Mouse (Mus musculus) adrenal gland, postnatal 14 days (tissue): ENCODE measurements at regions not wholly inside any gene's neighbourhood (a gene's known extent, or its start where the extent isn't known, plus 50 kb on each side); places are given as distances from the start of the nearest gene placed in this dataset.

Source experiments
- DNase-seq: peaks from one replicate; pipeline ENCODE4 v3.0.0; 2021; ENCODE audit warnings: mixed read lengths

DNA sequence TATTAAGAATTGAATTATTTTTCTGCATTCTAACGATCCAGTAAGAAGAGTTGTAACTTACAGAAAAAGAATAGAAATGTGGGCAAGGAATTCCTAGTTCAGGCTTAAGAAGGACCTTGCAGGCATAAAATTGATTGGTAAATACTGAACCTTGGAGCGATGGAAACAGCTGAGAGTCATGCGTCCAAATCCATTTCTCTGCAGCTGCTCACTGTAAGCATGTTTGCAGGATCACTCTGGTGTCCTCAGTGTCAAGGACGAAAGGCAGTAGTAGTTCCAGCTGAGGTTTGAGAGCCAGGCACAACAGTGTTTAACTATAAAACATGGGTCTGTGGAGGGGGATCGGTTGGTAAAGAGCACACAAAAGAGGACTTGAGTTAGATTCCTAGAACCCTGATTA, 89.1 kb upstream of the Rgma start:
- DNase-seq: peak; percentile 12

DNA sequence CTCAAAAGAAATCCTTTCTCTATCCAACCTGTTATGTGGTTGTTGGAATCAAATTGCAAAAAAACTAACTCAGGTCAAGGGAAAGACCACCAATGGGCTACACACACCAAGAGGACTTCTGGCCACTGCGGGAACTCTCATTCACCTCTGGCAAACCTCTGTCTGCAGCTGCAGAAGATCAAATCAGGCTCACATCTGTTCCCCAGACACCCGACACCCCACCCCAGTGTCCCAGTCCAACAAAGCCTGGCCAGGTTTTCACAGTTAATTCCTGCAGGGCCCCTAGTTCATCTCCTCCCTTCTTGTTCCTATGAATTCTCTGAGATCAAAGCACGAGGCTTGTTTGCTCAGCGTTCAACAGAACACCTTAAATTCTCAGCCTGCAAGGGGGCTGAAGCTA, 82.0 kb upstream of the Rgma start:
- no peak for DNase-seq

DNA sequence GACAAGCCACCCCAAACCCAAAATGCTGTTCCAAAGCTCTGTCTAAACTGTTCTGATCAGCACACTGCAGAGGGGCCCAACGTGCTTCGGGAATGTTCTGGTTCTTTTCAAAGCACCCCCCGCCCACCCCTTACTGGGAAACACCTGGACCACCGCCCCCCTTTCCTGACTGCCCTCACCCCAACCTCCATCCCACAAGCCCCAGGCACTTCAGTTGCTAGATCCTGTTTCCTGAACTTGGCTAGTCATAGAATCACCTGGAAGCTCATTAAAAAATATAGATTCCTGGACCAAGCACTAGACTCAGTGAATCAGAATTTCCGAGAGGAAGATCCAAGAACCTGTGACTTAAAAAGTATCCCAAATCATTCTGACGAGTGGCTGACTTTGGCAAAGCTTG, 80.9 kb upstream of the Rgma start:
- no peak for DNase-seq

DNA sequence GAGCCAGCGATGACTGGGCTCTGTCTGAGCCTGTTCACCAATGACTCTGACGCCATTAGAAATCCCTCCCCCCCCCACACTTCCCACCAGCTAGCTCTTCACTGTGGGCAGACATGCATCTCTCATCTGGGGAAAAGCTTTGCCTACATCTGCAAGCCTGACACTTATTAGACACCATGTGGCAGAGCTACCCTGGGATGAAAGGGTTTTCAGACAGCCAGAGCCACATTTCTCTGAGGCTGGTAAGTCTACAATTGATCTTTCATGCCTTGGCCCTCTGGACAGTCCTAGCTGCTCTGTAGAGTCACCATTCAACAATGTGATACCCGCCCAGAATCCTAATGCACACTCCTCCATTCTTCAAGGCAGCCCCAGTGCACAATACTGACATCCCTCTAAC, 72.8 kb upstream of the Rgma start:
- no peak for DNase-seq

DNA sequence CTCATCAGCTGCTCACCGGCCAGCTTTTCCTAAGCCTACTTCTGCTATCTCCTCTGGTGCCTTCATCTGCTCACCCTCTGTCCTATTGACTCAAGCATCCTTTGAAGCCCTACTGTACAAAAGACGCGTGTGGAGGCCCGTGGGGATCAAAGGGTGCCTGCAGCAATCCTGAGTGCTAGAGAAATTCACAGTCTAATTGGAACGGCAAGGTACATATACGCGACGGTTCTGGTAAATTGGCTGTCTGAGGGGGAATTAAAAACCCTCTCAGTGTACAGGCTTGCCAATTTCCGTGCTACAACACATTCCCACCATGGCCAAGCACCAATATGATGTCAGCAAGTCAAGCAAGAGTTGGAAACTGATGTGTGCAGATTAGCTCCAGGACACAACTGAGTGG, 71.5 kb upstream of the Rgma start:
- DNase-seq: no peak

DNA sequence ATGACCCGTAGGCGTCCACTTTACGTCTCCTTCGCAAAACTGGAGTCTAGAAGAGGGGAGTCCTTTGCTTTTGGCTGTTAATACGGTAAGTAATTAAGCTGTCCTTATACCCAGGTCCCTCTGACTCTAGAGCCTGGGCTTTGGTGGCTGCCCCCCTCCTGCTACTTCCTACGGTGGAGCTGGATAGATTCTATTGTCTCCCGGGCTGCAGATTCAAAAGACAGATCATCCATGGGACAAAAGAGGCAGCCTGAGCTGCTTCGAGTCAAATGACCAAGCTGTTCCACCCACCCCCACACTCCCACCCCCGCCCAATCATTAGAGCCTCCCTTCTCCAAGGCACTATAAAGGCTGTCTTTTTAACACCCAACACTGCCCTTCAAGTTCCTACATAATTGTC, 70.5 kb upstream of the Rgma start:
- no peak for DNase-seq

DNA sequence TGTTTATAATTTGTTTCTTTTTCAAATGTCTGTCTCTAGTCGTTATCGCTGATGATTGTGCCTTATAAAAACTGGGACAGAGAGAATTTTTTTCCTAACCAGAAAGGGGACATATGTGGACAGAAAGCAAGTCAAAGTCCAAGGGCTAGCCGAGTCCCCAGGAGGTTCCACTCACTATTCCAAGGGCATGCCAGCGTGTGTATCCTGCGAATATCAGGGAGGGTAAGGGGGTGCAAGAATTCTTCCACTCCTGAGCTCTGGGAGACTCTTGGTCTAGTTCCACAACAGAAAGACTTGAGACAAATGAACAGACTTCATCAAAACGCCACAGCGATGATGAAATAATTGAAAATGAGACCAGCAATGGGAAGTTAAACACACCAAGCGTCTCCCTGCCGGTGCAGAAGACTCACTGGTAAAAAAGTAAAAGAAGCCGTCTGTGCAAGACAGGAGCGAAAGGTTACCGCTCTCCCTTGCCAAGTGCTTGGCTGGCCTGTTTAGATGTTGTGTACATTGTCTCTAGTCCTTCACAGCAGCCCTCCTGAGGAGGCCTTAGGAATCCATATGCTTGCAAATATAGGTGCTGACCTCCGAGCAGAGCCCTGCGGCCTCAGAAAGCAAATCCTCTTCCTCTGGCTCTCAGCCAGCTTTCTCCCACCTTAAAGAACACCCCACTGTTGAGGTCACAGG, 69.9 kb upstream of the Rgma start:
- no peak for DNase-seq

DNA sequence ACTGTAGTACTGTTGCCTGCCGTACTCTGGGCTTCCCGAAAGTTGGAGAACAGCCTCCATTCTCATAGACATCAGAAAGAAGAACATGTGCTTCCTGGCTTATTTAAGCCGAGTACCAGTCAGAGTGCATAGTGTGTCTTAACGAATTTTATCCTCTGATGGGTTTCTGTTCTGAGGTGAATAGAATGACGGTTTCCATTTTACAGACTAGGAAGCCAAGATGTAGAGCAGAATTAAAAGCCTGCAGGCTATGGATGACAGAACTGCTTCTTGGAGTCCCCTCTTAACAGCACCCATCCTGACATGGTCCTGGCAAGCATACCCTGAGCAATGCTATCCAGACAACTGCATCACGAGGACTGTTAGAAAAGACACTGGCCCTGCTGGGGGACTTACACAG, 69.0 kb upstream of the Rgma start:
- no peak for DNase-seq

DNA sequence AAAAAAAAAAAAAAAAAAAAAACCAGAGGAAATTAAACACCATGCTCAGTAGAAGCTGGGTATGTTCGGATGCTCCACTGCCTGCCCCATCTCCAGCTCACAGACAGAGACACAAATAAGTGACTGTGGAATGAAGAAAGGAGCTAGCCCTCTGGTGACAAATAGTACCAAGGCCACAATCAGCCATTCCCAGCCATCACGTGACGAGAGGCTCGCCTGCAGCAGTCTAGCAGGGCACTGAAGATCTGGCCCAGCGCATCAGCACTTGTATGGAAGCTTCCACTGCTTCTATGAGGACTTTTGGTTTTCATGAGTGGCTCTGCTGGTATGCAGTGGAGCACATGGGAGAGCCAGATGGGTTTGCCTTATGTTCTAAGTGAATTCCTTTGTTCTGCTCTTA, 68.6 kb upstream of the Rgma start:
- no peak for DNase-seq

DNA sequence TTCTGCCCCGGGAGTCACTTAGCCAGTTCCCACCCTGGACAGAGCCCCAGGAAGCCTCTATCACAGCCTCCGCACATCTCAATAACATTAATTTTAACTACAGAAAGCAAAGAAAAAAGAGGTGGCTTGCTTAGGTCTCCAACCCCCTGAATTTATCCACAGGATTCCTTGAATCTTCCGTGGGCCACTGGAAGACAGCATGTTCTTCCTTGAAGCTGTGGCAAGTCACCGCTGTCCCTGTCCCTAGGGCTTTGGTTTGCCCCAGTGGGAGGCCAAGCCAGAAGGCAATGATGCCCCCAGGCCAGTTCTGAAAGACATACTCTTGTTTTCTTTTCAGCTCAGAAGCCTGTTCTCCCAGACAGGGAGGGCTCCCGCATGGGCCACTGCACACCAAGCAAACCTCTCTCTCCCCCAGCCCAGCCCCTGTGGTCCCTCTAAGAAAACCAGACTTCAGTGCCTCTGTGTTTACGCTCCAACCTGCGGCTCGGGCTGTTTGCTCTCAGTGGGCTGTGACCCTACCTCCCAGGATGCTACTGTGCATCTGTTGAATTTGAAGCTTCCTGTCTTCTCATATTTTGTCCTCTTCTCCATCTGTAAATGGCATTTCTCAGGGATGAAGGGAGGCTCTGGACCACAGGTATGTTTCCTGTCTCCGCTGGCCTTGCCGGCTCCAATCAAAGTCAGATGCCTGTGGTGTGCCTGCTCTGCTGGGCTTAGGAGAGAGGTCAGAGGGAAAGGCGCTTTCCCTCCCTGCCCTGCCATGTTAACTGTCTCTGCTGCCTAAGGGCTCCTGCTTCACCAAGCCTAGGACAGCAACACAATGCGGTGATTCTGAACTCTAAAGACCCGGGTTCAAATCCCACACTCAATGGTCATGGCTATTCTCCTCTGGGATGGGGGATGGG, 67.5 kb upstream of the Rgma start:
- no peak for DNase-seq

DNA sequence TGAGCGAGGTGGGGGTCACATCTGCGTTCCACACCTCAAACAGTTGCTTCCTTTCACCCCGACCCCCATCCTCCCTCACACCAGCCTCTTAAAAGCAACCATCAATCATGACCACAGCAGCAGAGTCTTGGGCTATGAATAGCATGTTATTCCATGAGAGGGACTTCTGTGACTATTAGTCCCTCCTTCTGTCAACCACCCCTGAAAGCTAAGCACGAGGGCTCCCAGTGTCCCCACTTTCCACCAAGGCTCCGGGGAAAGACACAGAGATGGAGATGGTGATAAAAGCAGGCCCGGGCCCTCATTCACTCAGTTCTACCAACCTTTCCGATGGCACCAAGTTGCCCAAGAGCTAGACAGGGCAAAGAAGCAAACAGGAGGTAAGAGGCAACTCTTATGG, 66.3 kb upstream of the Rgma start:
- DNase-seq: no peak

DNA sequence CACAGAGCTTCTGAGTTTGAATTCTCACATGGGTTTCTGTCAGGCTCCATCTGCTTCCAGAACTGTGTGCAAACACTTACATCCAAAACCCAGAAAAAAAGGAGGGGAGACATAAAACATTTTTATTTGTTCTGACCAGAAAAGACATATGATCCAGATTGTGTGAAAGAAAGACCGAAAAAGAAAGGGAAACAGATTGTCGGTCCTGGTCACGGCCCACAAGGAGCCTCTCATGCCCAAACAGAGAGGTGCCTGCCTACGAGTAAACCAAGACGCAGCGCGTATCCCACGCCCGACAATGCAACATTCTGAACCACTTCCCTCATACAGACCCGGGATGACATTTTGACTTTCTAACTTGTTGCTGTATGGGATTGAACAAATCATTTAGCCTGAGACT, 65.3 kb upstream of the Rgma start:
- DNase-seq: no peak

DNA sequence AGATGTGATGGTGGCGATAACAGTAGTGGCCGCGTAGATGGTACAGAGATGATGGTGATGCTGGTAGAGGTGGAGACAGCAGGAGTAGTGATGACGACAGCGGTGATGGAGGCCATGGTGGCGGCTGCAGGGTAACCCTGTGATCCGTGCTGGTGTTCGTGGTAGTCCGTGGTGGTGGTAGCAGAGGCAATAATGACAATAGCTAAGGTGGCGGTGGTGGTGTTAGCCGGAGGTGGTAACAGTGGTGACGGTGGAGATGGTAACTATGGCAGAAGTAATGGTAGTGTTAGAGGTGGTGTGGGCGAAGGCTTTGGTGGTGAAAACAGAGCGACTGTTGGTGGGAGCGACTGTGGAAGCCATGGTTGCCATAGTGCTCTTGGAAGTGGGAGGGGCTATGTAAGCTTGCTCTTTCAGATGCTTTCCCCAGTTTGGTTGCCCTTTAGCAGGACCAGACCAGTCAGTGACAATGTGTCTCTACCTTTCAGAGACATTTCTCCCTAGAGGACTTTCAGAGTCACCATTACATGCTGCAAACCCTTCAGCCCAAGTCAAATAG, 64.7 kb upstream of the Rgma start:
- no peak for DNase-seq

DNA sequence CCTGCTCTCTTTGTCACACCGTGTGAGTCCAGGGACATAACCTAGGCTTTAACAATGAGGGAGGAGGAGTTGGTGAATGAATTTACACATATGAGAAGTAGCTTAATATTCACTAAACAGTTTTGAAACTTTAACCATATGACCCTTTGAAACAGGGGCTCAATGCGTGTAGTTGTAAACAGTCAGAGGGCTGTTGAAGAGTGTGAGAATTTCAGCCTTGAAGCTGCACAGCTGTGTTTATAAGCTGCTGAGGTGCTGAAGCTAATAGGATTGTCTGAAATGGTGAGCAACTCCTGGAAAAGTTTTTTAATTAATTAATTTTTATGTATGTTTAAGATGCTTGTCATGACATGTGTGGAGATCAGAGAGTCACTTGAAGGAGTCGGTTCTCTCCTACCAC, 59.8 kb upstream of the Rgma start:
- DNase-seq: no peak

DNA sequence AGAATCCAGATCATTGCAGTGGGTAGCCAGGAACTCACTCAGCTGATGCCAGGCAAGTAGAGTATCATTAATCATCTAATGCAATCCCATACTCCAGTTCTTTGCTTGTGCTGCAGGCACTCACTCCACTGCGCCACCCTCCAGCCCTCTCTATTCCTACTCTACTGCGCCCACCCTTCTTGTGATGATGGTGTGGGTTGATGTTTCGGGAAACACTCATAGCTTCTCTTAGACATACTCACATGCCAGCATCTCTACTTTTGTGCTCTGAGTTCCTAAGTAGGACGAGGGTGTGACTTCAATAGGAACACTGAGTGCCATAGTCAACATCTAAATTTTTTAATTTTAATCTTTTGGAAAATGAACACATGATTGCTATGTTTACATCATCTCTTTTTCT, 57.7 kb upstream of the Rgma start:
- DNase-seq: no peak

DNA sequence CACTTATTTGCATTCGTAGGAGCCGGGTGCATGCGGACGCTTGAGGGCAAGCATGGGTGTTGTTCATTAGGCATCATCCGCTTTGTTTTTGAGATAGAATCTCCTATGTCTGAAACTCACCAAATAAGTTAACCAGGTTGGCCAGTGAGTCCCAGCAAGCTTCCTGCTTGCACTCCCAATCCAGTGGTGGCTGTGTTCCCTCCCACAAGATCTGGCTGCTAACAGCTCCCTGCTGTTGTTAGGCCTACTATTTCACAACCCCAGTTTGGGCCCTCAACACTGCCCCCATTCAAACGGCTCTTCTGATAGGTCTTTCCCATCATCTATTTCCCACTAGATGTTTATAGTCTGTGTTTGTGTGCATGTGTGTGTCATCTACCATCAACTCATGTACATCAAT, 56.3 kb upstream of the Rgma start:
- no peak for DNase-seq

DNA sequence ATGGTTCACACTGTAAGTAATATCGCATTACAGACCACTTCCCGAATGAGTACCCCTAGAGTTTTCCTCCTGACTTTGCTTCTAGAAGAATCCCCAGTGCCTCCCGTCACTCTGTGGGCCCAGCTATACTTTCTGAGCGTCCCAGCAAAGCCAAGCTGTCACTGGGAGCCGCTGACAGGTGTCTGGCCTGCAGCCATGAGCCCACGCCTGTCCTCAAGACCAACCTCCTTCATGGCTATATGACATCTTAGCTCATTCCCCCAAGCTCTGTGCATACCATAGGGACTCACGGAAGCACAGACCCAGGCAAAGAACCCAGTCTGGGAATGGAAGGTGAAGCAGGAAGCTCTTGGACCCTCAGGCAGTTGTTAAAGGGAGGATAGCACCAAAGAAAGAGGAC, 55.3 kb upstream of the Rgma start:
- DNase-seq: no peak

DNA sequence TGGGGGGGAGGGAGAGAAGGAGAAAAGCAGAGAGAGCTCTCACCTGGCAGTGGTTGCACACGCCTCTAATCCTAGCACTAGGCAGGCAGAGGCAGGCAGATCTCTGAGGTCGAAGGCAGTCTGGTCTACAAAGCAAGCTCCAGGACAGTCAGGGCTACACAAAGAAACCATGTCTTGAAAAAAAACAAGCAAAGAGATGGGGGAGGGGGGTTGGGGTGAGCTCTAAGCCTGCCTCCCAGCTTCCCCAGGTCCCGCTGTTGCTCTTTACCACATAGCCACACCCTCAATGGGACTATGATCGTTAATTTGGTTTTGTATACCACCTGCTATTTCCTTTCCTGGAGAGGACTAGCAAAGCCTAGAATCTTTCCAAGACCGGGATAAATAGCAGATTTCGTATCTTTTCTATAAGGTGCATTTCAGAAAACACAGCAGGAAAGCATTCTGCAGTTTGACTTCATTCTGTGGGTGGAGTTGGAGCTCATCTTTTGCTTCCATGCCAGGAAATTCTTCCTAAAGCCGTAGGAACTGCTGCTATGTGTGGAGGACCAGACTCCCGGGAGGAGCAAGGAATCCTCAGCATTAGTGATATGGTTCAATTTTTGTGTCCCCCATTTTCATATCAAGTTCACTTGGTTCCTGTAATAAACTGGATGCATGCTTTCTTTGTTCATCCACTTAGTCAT, 52.7 kb upstream of the Rgma start:
- no peak for DNase-seq

DNA sequence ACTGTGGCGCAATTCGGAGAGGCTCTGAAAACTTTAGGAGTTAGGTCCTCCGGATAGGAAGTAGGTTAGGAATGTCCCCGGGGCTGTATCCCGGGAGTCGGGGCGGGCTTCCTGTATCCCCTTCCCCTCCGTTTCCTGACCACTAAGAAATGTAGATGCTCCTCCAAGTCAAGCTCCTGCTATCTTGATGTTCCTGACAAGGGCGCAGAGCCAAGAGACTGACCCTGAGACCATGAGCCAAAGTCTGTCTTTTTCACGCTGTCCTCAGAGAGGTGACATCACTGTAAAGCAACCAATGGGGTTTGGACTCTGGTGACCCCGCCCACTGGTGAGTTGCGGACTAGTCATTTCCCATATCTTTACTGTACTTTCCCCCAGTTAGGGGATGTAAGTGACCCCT, 51.8 kb upstream of the Rgma start:
- peak; percentile 48 for DNase-seq

DNA sequence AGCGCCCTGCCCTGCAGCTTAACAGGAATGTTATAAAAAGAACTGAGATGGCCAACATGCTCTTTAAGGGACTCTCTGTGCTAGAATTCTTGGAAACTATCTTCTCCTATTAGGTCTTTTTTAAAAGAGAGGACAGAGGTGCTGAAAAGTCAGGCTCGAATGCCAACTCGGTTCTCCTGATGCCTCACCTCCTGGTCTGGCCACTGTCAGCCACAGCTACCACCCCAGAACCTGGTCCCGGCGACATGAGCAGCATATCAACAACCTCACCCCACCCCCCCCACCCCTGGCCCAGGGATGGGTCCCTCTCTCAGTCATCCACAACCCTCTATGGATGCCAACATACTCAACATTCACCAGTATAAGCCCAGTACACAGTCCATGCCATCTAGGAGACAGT, 49.8 kb upstream of the Rgma start:
- no peak for DNase-seq
